Mouse (Mus musculus): ENCODE data around the gene Itga10.

- TF ChIP-seq CTCF (IDR thresholded peaks at IDR 0.05; ENCODE audit: extremely low read depth, insufficient read length, insufficient replicate concordance, low read depth, low read length) (no peak), POLR2A (IDR thresholded peaks at IDR 0.05; ENCODE audit: low read depth, low read length) (no peak)
Measured at GRCm38 (mm10) chr3:96636448-96636847, 8.9 kb upstream of the Itga10 start.
